Mouse (Mus musculus) cerebellum, adult (tissue): ENCODE measurements around the gene Sh3rf1.
"Not testable (repeated sequence)": the region's sequence is repeated elsewhere in the genome, so short reads cannot be mapped to it uniquely, and the experiment has no call there.

Experiments
- ATAC-seq: cut with Nextera tagmentation; 2 replicates; pipeline ENCODE4 v1.9.2; 2017; ENCODE audit warnings: mild to moderate bottlenecking, moderate library complexity, mixed read lengths; ENCODE audit not compliant: insufficient number of reproducible peaks, low FRiP score, low TSS enrichment

The Sh3rf1 gene

GRCm38 (mm10) chr8:61397755-61398154 is 174.1 kb downstream of the Sh3rf1 start:
- ATAC-seq, result no peak

GRCm38 (mm10) chr8:61402861-61403260 is 179.2 kb downstream of the Sh3rf1 start:
- no peak for ATAC-seq

- ATAC-seq, result no peak
These were observed 179.8 kb downstream of the Sh3rf1 start for GRCm38 (mm10) chr8:61403266-61404177.

- no peak for ATAC-seq
These were observed 180.5 kb downstream of the Sh3rf1 start for GRCm38 (mm10) chr8:61404178-61404560.

- ATAC-seq, result no peak
These were observed 185.4 kb downstream of the Sh3rf1 start for GRCm38 (mm10) chr8:61409081-61409480.

GRCm38 (mm10) chr8:61409712-61410111 is 186.0 kb downstream of the Sh3rf1 start:
- ATAC-seq, result not testable (repeated sequence)

GRCm38 (mm10) chr8:61419521-61419920 is 195.8 kb downstream of the Sh3rf1 start:
- ATAC-seq, result no peak

- ATAC-seq, result no peak
These were observed 196.5 kb downstream of the Sh3rf1 start for GRCm38 (mm10) chr8:61420166-61420565.

GRCm38 (mm10) chr8:61421606-61422005 is 197.9 kb downstream of the Sh3rf1 start:
- ATAC-seq, result no peak

- no peak for ATAC-seq
These were observed 201.5 kb downstream of the Sh3rf1 start for GRCm38 (mm10) chr8:61425125-61425524.

- ATAC-seq, result no peak
These were observed 202.4 kb downstream of the Sh3rf1 start for GRCm38 (mm10) chr8:61426072-61426471.

- no peak for ATAC-seq
These were observed 203.0 kb downstream of the Sh3rf1 start for GRCm38 (mm10) chr8:61426671-61427070.

- ATAC-seq, result no peak
These were observed 204.4 kb downstream of the Sh3rf1 start for GRCm38 (mm10) chr8:61427916-61428681.

- no peak for ATAC-seq
These were observed 205.3 kb downstream of the Sh3rf1 start for GRCm38 (mm10) chr8:61428821-61429482.

- ATAC-seq, result no peak
These were observed 211.8 kb downstream of the Sh3rf1 start for GRCm38 (mm10) chr8:61435481-61435880.

GRCm38 (mm10) chr8:61436147-61436546 is 212.5 kb downstream of the Sh3rf1 start:
- ATAC-seq, result no peak

GRCm38 (mm10) chr8:61436586-61437304 is 213.1 kb downstream of the Sh3rf1 start:
- ATAC-seq, result no peak

GRCm38 (mm10) chr8:61437305-61437605 is 213.6 kb downstream of the Sh3rf1 start:
- no peak for ATAC-seq

GRCm38 (mm10) chr8:61442988-61443387 is 219.3 kb downstream of the Sh3rf1 start:
- no peak for ATAC-seq

- ATAC-seq, result no peak
These were observed 220.7 kb downstream of the Sh3rf1 start for GRCm38 (mm10) chr8:61444358-61444757.
